Mouse (Mus musculus) gastrocnemius, adult 2 months (tissue): ENCODE results near the gene Lrrc55. TPM values are rescaled to one million over a fixed set of nuclear protein-coding genes. Genes with fewer than 3 reads are reported as not detected.

Experiments used
- DNase-seq: peaks from one replicate; pipeline ENCODE4 v3.0.0; 2022
- H3K27ac ChIP-seq: fragments of 200-600 bp; 2 replicates; pipeline ENCODE4 v1.8.1; 2022; ENCODE audit warnings: mild to moderate bottlenecking
- H3K4me3 ChIP-seq: fragments of 200-600 bp; 2 replicates; pipeline ENCODE4 v1.8.1; 2022; ENCODE audit warnings: mild to moderate bottlenecking, moderate library complexity
- CTCF ChIP-seq: fragments of 200-600 bp; IDR thresholded peaks from 2 replicates; pipeline ENCODE4 v1.8.1; 2022; ENCODE audit warnings: antibody characterized with exemption, mild to moderate bottlenecking, moderate library complexity
- intact Hi-C: fragments of 180-260 bp; cut with DNase I; formaldehyde crosslinking; loops from one replicate; pipeline ENCODE4 v1.15.1; 2025
- total RNA-seq, 2 experiments: library from RNA; stranded (reverse); gene quantifications; 2 replicates each; pipeline ENCODE4 v1.2.3; 2021

The Lrrc55 gene
- total RNA-seq, 2 experiments from 2014 or later: 0.56 to 1.1 TPM

DNA sequence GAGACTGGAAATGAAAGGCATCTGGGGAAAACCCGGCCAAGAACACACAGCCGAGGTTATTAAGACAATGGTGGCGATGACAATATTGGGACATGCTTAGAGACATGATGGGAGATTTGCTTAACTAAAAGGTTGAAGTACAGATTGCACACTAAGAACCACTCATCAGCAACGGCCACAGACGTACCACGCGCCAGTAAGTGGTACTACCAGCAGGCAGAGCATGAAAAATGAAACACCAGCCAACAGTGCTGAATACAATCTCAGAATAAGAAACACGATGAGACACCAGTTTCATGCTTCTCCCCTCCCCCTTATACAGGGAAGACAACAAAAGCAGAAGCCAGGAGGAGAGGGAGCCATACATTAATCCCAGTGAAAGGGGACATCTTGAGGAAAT is 8.2 kb upstream of the Lrrc55 start:
- Histone ChIP-seq H3K4me3 (no peak overlapping the region), H3K27ac (no peak overlapping the region)
- DNase-seq: no peak
- TF ChIP-seq CTCF: no peak
- intact Hi-C loops: no loop called here

DNA sequence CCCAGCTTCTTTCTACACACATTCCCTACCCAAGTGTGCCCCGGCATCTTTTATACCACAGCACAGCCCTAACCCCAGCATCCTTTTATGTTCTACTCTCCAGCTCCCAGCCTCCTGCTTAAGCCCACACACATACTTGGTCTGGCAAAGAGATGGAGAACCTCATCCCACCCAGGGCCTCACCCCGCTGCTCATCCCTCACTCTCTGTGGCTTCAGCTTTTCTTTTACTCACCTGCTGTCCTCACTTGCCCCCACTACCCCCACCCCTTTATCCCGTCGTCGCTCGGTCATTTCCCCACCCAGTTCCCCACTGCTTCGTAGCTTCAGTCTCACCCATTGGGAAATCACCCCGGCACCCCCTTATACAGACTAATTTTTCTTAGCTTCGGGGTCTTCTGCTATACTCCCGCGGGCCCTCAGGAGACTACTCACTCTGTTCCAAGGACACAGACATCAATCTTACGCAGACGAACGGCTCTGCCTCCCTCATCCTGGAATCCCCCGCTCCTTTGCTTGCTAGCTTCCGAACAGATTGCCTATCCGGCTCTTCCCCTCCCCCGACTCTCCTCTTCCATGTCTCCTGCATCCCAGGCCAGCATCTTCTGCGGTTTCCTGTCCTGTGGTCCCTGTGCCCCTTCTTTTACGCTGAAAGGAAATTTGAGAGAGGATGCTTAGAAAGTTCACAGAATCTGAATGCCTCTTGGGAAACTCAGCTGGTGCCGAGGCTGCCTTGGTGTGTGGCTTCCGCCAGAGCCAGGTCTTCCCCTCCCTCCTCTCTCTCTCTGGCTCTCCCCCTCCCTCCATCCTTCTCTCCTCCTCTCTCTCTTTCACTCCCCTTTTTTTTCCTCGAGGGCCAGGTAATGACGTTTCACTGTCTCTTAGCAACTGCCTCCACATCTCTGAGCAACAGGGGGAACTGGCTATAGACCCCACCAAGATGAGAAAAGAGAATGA is 1.3 kb upstream of the Lrrc55 start:
- intact Hi-C loops: no loop called here
- peak overlapping the region; percentile 48 for H3K27ac ChIP-seq
- no peak for TF ChIP-seq CTCF
- peak overlapping the region; percentile 62 for H3K4me3 ChIP-seq
- DNase-seq: no peak

- no peak for TF ChIP-seq CTCF
- intact Hi-C loops: no loop called here
- DNase-seq: no peak
- Histone ChIP-seq H3K27ac (no peak overlapping the region), H3K4me3 (no peak overlapping the region)
These were observed 2.4 kb downstream of the Lrrc55 start for GRCm38 (mm10) chr2:85194566-85194965.

DNA sequence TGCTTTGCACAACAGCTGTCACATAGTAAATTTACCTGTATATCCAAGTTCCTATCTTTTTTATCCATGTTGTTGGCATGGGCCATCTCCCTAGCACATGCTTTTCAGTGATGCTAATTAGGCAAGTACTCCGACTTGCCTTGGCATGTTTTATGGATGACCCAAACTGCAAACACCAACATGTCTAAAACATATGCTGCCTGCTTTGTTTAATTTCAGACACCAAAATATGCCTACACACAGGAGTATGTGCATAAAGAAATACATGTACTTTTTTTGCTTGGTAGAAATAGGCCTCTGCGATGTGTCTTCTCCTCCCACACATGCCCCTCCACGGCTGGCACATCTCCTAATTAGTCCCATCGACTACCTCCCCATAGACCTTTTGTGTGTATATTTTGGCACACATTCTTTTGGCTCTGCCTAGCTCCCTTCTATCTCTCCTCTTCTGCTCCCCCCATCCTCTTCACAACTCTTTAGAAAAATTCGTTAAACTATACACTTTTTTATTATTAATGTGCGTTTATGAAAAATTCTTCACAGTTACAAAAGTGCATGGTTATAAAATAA is 9.3 kb downstream of the Lrrc55 start:
- no peak overlapping the region for H3K27ac ChIP-seq
- TF ChIP-seq CTCF: no peak
- DNase-seq: no peak
- H3K4me3 ChIP-seq: no peak overlapping the region
- intact Hi-C loops: no loop called here

- intact Hi-C loops: loop anchor here (2.0 kb wide), 1 partner anchor 49 kb away; no protein-coding TSS in a partner anchor
- Histone ChIP-seq H3K27ac (peak overlapping the region; percentile 73), H3K4me3 (no peak overlapping the region)
- DNase-seq: no peak
- TF ChIP-seq CTCF: no peak
These were observed 18.7 kb downstream of the Lrrc55 start for GRCm38 (mm10) chr2:85178139-85178800.

DNA sequence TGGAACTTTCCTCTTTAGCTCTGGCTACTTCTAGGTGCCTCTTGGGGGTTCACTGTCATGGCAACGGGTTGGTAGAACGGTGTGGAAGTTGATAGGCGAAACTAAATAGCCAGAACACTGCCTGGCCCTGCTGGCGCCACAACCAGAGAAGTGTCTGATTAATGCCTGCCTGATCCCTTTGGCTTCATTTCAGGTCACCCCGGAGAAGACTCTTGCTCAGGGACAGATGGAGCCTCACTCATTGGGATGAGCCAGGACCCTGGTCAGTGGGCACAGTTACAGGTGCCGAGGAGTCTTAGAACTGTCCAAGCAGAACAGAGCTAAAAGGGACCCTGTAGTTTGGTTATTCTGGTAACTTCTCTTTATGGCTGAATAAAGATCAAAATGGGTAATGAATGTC is 23.5 kb downstream of the Lrrc55 start:
- DNase-seq: no peak
- H3K27ac ChIP-seq: peak overlapping the region; percentile 65
- no peak overlapping the region for H3K4me3 ChIP-seq
- no peak for TF ChIP-seq CTCF
- intact Hi-C loops: no loop called here

GRCm38 (mm10) chr2:85172763-85173103 is 24.3 kb downstream of the Lrrc55 start:
- no peak for TF ChIP-seq CTCF
- intact Hi-C loops: no loop called here
- no peak for DNase-seq
- H3K27ac ChIP-seq: peak overlapping the region; percentile 65
- H3K4me3 ChIP-seq: no peak overlapping the region

GRCm38 (mm10) chr2:85172071-85172762 is 24.8 kb downstream of the Lrrc55 start:
- intact Hi-C loops: no loop called here
- Histone ChIP-seq H3K27ac (peak overlapping the region; percentile 65), H3K4me3 (no peak overlapping the region)
- peak; percentile 70 for DNase-seq
- no peak for TF ChIP-seq CTCF

DNA sequence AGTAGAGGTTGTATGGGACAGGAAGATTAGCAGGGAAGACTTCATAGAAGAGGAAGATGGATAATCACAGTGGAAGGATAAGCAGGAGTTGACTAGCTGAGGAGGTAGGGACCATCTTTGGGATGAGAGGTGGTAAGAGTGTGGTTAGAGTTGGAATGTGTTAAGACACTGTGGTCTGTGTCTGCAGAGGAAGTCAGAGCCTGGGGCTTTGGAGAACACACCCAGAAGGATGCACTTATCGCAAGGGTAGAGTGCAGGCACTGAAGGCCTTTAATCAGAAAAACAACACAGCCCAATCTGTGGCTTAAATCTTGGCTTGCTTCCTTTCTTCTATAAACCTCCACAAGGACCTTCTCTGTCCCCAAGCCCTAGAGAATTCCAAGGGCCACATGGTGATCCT is 28.7 kb downstream of the Lrrc55 start:
- H3K27ac ChIP-seq: peak overlapping the region; percentile 20; the same call in 1 of the 2 replicates

GRCm38 (mm10) chr2:85167624-85168023 is 29.4 kb downstream of the Lrrc55 start:
- Histone ChIP-seq H3K4me3 (no peak overlapping the region), H3K27ac (0 out of 2 replicates have a peak overlapping the region, but pooled peaks have one; percentile 20)
- intact Hi-C loops: no loop called here
- no peak for TF ChIP-seq CTCF
- DNase-seq: no peak

More for the DNA sequence above, 28.7 kb downstream of the Lrrc55 start:
- H3K4me3 ChIP-seq: no peak overlapping the region
- no peak for TF ChIP-seq CTCF
- intact Hi-C loops: no loop called here
- DNase-seq: no peak

GRCm38 (mm10) chr2:85163311-85164047 is 33.5 kb downstream of the Lrrc55 start:
- no peak for TF ChIP-seq CTCF
- Histone ChIP-seq H3K27ac (no peak overlapping the region), H3K4me3 (no peak overlapping the region)
- no peak for DNase-seq
- intact Hi-C loops: no loop called here

- intact Hi-C loops: no loop called here
- no peak overlapping the region for H3K27ac ChIP-seq
- TF ChIP-seq CTCF: no peak
- no peak overlapping the region for H3K4me3 ChIP-seq
- no peak for DNase-seq
These were observed 35.3 kb downstream of the Lrrc55 start for GRCm38 (mm10) chr2:85161638-85162093.
